Mouse (Mus musculus) T-cell, adult 2 months (primary cell): Measurements from ENCODE around the gene Pars2.

Experiments
- DNase-seq: peaks from one replicate; pipeline ENCODE4 v3.0.0; 2022; ENCODE audit warnings: low spot score

Gene Pars2

GRCm38 (mm10) chr4:106650833-106651527 is at the start of gene Pars2:
TSS of gene Pars2 (plus strand) at chr4:106651069.
- peak; percentile 98 for DNase-seq

DNA sequence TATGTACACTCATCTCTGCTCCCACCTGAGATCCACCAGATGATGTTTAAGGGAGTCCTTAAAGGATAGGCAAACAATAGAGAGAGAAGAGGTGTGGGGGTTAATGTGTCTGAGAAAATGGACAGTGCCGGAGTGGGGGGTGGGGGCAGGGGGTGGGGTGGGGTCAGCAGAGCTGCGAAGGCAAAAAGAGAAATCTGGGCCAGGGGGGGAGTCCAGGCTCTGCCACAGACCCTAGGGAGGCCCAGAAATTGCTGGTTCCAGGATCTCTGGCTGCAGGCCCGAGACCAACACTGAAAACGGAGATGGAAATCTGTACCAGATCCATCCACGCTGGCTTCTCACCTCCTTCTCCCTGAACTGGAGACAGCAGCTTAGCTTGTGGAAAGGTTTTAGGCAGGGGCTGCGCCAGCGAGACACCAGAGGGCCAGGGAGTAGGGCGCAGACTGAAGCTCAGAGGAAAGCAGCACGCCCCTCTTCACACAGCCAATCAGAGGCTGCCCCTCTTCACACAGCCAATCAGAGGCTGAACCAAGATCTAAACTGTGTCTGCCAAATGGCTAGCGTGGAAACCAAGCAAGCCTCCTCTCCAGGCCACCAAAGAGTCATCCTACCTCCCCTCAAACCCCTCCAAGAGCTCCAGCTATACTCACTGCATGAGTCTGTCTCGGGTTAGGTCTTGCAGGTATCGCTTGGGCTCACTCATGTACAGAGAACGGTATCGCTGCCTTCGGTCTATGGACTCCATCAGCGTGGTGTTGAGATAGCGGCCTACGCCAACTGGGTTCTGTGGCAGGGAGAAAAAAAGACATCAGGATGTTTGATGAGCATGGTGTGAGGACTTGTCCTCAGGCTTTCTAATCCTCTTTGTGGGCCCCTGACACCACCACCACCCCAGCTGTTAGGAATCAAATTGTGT is 44.0 kb upstream of the Pars2 start:
- no peak for DNase-seq

GRCm38 (mm10) chr4:106607905-106608304 is 43.0 kb upstream of the Pars2 start:
- DNase-seq, result no peak

- no peak for DNase-seq
Measured at GRCm38 (mm10) chr4:106613105-106613504, 37.8 kb upstream of the Pars2 start.

DNA sequence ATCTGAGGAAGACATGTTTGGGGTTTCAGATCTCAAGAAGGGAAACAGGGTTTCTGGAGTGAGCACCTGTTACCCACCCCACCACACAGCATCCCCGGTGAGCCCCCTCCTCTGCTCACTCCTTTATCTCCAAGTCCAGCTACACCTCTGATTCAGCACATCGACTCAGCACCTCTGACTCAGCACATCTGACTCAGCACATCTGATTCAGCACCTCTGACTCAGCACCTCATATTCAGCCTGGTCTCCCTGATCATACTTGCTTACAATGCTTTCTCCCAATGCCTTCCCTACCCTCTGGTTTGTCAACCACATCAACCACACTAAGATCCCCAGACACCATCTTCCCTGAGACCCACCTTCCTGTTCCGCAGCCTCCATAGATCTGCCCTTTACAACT is 37.3 kb upstream of the Pars2 start:
- DNase-seq, result no peak

DNA sequence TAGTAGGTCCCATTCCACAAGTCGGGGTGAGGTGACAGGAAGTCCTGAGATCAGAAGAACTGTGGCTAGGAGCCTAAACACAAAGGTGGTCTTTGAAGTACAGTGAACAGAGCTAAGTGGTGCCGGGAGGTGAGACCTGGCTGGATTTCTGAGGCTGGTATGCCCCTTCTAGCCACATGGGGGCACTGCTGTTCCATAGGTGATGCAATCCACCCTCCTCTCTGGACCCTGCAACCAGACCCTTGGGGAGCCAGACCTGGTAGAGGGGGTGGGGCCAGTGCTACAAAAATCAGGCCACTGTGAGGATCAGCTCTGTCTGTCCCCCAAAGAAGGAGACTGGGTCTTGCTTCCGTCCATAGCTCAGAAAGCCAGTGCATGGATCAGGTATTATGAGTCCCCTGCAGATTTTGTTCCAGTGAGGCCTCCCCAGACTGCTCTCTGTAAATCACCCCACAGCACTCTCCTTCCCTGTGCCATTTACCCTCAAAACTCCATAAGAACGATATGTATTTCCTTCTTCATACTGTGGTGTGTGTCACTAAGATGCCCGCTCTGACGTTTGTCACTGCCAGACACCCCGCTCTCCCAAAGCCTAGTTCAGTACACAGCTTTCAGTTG is 36.6 kb upstream of the Pars2 start:
- peak; percentile 63 for DNase-seq

GRCm38 (mm10) chr4:106614881-106615280 is 36.0 kb upstream of the Pars2 start:
- DNase-seq, result no peak

DNA sequence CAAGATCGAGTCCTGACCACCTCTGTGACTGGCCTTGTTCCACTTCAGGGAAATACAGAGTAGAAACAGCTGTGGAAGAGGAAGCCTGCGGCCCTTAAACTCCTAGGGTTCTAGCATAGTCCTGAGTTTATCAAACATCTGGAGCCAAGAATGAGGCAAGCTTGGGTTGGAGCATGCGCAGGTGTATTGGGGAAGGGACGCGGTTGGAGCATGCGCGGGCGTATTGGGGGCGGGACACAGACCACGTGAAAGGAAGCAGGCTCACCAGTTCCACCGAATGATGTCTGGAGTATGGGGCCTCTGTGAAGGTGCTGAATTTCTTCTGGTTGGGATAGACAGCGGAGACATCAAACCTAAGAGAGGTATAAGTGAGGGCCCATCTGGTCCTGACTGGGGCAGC is 35.2 kb upstream of the Pars2 start:
- DNase-seq, result no peak

DNA sequence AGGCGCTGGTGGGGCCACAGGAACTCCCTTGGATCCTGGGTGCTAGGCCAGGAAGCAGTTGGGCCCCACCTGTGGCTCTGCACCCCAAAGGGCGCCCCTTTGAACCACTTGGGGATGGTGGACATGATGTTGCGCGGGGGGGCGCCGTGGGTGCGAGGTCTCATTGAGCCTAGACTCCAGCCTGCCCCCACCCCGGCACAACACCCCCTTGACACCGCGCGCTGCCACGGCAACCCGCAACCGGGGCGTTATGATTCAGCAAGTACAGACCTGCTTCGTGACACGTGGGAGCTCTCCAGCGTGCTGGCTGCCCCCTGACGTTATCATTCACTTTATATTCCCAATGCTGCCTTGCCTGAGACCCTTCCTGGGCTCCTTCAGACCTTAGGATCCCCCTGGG is 33.8 kb upstream of the Pars2 start, which contains the start of gene Lexm:
Gene Lexm, minus strand, starts transcription at position 186 of the 400 bp plus-strand sequence.
- no peak for DNase-seq

DNA sequence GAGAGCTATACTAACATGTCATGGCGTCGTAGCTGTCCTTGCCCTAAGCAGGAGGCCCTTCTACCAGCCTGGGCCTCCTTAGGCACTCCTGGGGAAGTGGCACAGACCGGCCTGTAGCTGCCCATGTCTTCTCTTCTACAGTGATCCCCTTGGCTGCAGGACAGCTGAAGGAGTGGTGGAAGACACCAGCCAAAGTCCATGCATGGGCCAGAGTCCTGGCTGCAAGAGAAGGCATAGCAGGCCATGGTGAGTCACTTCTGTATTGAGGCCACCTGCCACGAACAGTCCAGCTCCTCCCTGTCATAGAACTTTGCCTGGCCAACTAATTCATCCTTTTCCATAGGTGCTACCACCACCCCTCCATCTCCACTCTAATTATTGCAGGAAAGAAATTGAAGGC is 32.0 kb upstream of the Pars2 start:
- no peak for DNase-seq

DNA sequence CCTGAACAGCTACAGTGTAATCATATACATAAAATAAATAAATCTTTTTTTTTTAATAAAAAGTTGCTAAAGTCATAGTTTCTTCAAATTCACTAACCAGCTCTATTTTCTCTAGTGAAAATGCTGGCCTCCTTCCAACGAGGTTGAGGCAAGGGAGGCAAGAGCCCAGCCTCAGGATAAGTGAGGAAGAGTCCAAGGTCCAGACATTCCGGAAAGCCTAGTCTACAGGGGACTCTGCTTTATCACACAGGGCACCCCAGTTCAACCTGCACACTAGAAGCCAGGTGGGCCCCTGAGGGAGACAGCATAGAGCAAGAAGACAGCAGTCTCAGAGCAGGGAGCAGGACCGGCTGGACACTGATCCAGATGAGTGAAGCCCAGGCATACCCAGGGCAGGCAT is 29.4 kb upstream of the Pars2 start:
- DNase-seq, result no peak

DNA sequence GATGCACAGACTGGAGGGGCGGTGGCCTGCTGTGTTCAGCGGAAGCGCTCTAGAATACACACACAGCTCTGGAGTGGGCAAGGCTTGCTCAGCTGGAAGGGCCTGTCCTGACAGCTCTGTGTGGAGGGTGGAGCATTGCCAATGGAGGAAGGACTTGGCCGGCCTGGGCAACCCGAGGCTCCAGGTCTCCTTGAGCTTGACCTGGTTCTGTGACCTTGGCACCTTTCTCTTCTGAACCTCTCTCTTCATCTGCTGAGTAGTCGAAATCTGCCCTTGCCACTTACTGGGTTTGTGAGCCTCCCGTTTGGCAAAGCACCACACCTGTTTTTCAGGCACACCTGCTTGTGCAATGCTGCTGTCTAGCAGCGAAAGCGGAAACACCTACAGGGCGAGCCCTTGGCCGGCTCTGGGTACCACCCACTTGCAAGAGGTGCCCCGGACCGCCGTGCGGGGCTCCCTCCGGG is 28.8 kb upstream of the Pars2 start, which contains the start of gene Ttc22:
Gene Ttc22, plus strand, starts transcription at position 403 of the 464 bp plus-strand sequence.
- DNase-seq, result no peak

DNA sequence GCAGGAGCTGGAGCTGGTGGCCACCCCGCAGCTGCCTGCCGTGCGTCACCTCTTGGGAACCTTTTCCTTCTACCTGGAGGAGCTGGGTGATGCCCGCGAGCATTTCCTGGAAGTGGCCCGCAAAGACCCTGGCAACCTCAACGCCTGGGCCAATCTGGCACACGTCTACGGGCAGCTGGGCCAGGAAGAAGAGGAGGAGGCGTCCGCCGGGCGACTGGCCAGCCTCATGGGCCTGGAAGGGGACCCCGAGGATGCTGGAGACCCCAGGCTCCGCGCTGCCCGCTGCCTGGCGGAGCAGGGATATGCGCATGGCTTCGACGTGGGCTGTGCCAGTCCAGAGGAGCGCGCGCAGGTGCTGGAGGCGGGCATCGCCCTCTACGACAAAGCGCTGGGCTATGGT is 28.2 kb upstream of the Pars2 start:
- DNase-seq, result no peak

DNA sequence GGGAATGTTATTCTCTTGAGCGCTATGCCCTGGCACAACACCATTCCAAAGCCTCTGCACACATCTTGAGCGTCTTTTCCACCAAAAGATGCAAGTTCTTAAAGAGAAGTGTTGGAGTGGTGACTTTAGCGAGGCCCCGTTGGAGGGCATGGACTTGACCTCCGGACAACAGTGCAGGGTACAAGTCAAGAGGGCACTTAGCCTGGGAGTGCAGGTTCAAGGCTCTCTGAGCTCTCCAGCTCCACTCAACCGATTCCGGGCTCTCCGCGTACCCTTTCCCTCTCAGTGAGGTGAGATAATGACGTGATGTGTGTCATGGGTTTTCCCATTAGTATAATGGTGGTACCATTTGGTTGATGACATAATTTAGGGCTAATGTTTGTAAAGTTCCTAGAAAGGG is 26.6 kb upstream of the Pars2 start:
- no peak for DNase-seq

DNA sequence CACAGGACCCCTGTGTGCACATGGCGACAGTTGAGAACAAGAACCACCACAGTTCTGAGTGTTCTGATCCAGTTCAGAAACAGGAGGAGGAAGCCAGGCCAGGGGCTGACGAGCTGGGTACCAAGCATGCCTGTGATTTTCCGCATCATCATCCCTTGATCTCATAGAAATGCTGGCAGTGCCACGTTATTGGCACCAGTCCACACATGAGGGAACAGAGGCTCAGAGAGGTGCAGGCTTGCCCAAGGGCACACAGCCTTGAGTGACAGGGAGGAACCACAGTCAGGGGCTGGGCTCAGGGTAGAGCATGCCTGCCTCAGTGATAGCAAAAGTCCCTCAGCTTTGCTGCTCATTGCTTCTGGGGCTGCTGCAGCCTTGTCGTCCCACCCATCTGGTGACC is 23.1 kb upstream of the Pars2 start:
- no peak for DNase-seq

DNA sequence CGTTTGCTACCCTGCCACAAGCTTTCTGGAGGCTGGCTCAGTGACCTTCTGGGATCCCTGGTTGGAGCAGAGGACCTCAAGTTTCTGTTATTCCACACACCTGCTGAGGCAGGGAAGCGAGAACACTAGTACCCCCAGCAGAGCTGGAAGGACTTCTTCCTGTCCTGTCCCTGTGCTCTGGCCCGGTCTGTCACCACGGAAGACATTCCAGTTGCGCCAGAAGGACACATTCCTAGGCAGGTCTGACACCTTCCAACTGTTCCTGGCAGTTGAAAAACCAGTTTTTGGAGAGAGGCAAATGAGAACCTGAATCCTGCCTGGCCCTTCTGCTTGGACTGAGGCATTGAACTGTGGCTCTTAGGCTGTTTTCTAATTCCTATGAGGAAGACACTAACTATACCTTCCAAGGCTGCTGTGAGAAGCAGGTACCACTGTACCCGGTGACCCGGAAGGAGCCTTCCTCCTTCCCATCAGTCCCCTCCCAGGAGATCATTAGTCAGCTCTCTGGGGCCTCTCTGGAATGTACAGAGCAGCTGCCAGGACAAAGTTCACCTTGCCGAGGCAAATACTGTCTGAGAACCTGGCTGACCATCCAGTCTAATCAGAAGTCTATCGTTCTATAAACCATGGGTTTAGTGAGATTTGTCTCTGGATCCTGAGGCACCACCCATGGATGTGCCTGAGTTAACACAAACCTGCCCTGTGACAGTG is 22.1 kb upstream of the Pars2 start:
- DNase-seq, result no peak

GRCm38 (mm10) chr4:106629374-106629773 is 21.5 kb upstream of the Pars2 start:
- no peak for DNase-seq

DNA sequence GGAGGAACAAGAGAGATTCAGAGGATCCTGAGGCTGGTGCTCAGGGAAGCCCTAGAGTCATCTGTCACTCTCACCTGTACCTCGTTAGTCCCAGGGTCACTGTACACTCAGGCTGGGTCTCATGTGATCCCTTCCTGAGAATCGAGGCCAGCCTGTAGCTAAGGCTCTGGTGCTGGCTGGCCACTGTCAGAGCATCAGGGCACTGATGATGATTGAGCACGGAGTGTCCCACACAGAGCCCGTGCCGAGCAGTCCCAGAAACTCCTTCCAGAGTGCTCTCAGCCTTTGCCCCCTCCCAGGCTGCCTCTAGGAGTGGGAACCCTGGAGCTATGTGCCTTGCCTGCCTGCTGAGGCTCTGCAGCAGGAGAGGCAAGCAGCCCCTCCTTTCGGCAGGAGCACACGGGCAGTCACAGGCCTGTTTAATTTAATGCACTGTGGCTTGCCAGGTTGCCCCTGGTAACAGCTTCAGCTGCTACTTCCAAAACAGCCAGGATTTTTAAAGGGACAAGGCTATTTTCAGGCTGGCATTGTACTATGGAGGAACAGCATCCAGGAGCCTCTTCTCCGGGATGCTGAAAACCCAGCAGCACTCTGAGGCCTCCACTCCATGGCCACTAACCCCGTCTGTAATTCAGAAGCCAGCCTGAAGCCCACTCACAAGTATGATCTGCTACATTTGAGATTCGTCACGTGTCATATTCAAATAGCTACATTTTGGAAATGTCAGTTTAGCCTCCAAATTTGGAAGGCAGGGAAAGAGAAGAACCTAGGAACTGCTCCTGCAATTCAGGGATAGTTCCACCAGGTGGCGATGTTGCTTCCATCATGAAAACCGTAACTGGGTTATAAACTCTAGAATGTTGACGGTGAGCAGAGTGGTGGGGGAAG is 20.3 kb upstream of the Pars2 start:
- peak; percentile 47 for DNase-seq

- no peak for DNase-seq
Measured at GRCm38 (mm10) chr4:106632313-106632712, 18.6 kb upstream of the Pars2 start.

GRCm38 (mm10) chr4:106633281-106634085 is 17.4 kb upstream of the Pars2 start:
- DNase-seq, result no peak
